Comparison of ENCODE assay signal across 8 mouse cellular contexts in the genomic region with DNA sequence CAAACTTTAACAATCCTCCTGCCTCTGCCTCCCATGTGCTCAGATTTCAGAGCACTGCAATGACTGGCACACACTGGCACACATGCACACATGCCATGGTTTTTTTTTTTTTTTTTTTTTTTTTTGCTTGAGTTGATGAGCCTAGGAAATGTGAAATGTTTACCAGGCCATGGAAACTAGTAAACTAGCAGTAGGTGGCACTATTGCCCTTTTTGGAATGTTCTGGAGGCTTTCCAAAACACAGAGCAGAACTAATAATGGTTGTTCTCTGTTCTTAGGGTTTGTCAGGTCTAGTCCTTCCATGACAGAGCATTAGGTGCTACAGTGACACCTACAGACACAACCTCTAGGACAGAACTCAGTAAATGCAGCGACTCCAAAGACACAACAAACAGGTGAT. TPM values are rescaled to one million over a fixed set of nuclear protein-coding genes. Genes with fewer than 3 reads are reported as not detected.
A peak's percentile ranks its signal among the peaks of the same experiment; 100 is the strongest.
DNase-seq lines count a peak whose midpoint lies in the region; ATAC-seq and TF ChIP-seq lines count a peak whose summit lies in the region.

No protein-coding gene starts in this region.

- 77% methylated on average over 1 of the region's 1 CpGs for WGBS in forebrain, embryonic 13.5 days
- WGBS in forebrain, embryonic 10.5 days, result 80% methylated on average over 1 of the region's 1 CpGs
- 79% methylated on average over 1 of the region's 1 CpGs for WGBS in liver, embryonic 14.5 days (ENCODE audit: insufficient replicate concordance)
- WGBS in liver, embryonic 11.5 days, result 81% methylated on average over 1 of the region's 1 CpGs
- WGBS in intestine, embryonic 15.5 days, result 70% methylated on average over 1 of the region's 1 CpGs

- peaks cover 58% of the 10 kb centered on the region for H3K36me3 ChIP-seq in forebrain, embryonic 13.5 days (ENCODE audit: poor library complexity, severe bottlenecking)
- H3K36me3 ChIP-seq in forebrain, embryonic 10.5 days (replicated peaks), result peaks cover 78% of the 10 kb centered on the region
- peaks cover 59% of the 10 kb centered on the region for H3K36me3 ChIP-seq in liver, embryonic 14.5 days (replicated peaks; ENCODE audit: control insufficient read depth, insufficient read depth, low read depth)
- peaks cover 31% of the 10 kb centered on the region for H3K36me3 ChIP-seq in liver, embryonic 11.5 days (ENCODE audit: control insufficient read depth, insufficient read depth, low read length)
- peaks cover 26% of the 10 kb centered on the region for H3K36me3 ChIP-seq in intestine, embryonic 15.5 days

- DNase-seq in forebrain, embryonic 10.5 days (ENCODE audit: extremely low spot score, low spot score), result no peak
- peak in 2 of 3 experiments; percentile 6 to 10 for DNase-seq in liver, embryonic 14.5 days (ENCODE audit: low read depth in 3 of 3, low spot score in 3 of 3)
- DNase-seq in liver, embryonic 11.5 days (ENCODE audit: low spot score), result no peak
- DNase-seq in adrenal gland, postnatal 36 days, result peak; percentile 25 to 36
- DNase-seq in kidney, postnatal 10 days, result peak; percentile 30
- DNase-seq in natural killer cell, adult 2 months (ENCODE audit: low spot score in 2 of 2), result no peak

- H3K27me3 ChIP-seq in forebrain, embryonic 13.5 days, result no peaks in the 10 kb centered on the region
- H3K27me3 ChIP-seq in forebrain, embryonic 10.5 days (ENCODE audit: poor library complexity, severe bottlenecking), result no peaks in the 10 kb centered on the region
- no peaks in the 10 kb centered on the region for H3K27me3 ChIP-seq in liver, embryonic 14.5 days (ENCODE audit: control insufficient read depth, insufficient read depth, low read length)
- H3K27me3 ChIP-seq in liver, embryonic 11.5 days (replicated peaks; ENCODE audit: control insufficient read depth, insufficient read depth, low read length), result no peaks in the 10 kb centered on the region
- no peaks in the 10 kb centered on the region for H3K27me3 ChIP-seq in intestine, embryonic 15.5 days (replicated peaks)

- TF ChIP-seq CTCF in liver, embryonic 14.5 days (IDR thresholded peaks at IDR 0.05; ENCODE audit: low read depth), result no peak; the same call in 1 of the 2 replicates

- H3K9me3 ChIP-seq in forebrain, embryonic 13.5 days (replicated peaks), result no peaks in the 10 kb centered on the region
- H3K9me3 ChIP-seq in forebrain, embryonic 10.5 days, result no peaks in the 10 kb centered on the region
- H3K9me3 ChIP-seq in liver, embryonic 14.5 days (ENCODE audit: control insufficient read depth, low read length), result no peaks in the 10 kb centered on the region
- H3K9me3 ChIP-seq in liver, embryonic 11.5 days (ENCODE audit: control insufficient read depth, low read length), result no peaks in the 10 kb centered on the region
- H3K9me3 ChIP-seq in intestine, embryonic 15.5 days, result no peaks in the 10 kb centered on the region

- no peak for TF ChIP-seq EP300 in liver, embryonic 14.5 days (IDR thresholded peaks at IDR 0.05; ENCODE audit: low read depth)

- ATAC-seq in forebrain, embryonic 13.5 days, result peak; percentile 50; the same call in 1 of the 2 replicates
- no peak for ATAC-seq in liver, embryonic 14.5 days (ENCODE audit: insufficient read depth)
- ATAC-seq in liver, embryonic 11.5 days (replicated peaks; ENCODE audit: low FRiP score), result no peak
- no peak for ATAC-seq in intestine, embryonic 15.5 days

- no peak overlapping the region for H3K4me3 ChIP-seq in forebrain, embryonic 13.5 days
- H3K4me3 ChIP-seq in forebrain, embryonic 10.5 days, result no peak overlapping the region
- no peak overlapping the region for H3K4me3 ChIP-seq in liver, embryonic 14.5 days (ENCODE audit: insufficient read depth in 1 of 2, low read depth in 2 of 2, low read length in 2 of 2)
- H3K4me3 ChIP-seq in liver, embryonic 11.5 days (ENCODE audit: low read depth, low read length), result no peak overlapping the region
- no peak overlapping the region for H3K4me3 ChIP-seq in intestine, embryonic 15.5 days (replicated peaks)

- H3K27ac ChIP-seq in forebrain, embryonic 13.5 days, result no peak overlapping the region
- no peak overlapping the region for H3K27ac ChIP-seq in forebrain, embryonic 10.5 days
- no peak overlapping the region for H3K27ac ChIP-seq in liver, embryonic 14.5 days
- no peak overlapping the region for H3K27ac ChIP-seq in liver, embryonic 11.5 days (ENCODE audit: low read depth, low read length)
- no peak overlapping the region for H3K27ac ChIP-seq in intestine, embryonic 15.5 days

- H3K4me1 ChIP-seq in forebrain, embryonic 13.5 days, result no peaks in the 10 kb centered on the region
- H3K4me1 ChIP-seq in forebrain, embryonic 10.5 days, result no peaks in the 10 kb centered on the region
- H3K4me1 ChIP-seq in liver, embryonic 14.5 days (replicated peaks; ENCODE audit: control insufficient read depth in 2 of 2, insufficient read depth in 2 of 2, low read length in 1 of 2), result no peaks in the 10 kb centered on the region
- H3K4me1 ChIP-seq in liver, embryonic 11.5 days (replicated peaks; ENCODE audit: control insufficient read depth, insufficient read depth, low read length), result no peaks in the 10 kb centered on the region
- no peaks in the 10 kb centered on the region for H3K4me1 ChIP-seq in intestine, embryonic 15.5 days (replicated peaks)

- H3K4me2 ChIP-seq in forebrain, embryonic 13.5 days, result no peak overlapping the region
- no peak overlapping the region for H3K4me2 ChIP-seq in liver, embryonic 14.5 days (ENCODE audit: low read depth)
- H3K4me2 ChIP-seq in liver, embryonic 11.5 days, result no peak overlapping the region
- H3K4me2 ChIP-seq in intestine, embryonic 15.5 days (replicated peaks), result no peak overlapping the region

- no peak overlapping the region for H3K9ac ChIP-seq in forebrain, embryonic 13.5 days
- no peak overlapping the region for H3K9ac ChIP-seq in liver, embryonic 14.5 days (replicated peaks)
- no peak overlapping the region for H3K9ac ChIP-seq in liver, embryonic 11.5 days (ENCODE audit: low read depth, low read length)
- no peak overlapping the region for H3K9ac ChIP-seq in intestine, embryonic 15.5 days

RNA-seq across cellular contexts. Expression of a gene that starts 33.9 kb away (rescaled TPM):
- 31.8 and 36.4 TPM in 2 replicates for polyA plus RNA-seq in forebrain, embryonic 13.5 days (2015; fragmentation: Nextera tagmentation; extraction: Ambion mirVana)
- 38.9 and 39.8 TPM in 2 replicates for polyA plus RNA-seq in forebrain, embryonic 10.5 days (2016; fragmentation: Nextera tagmentation; extraction: Ambion mirVana)
- polyA plus RNA-seq in liver, embryonic 14.5 days (2012; rRNA removed), result 13.6 and 19.4 TPM in 2 replicates
- 26.4 and 31.2 TPM in 2 replicates for polyA plus RNA-seq in liver, embryonic 14.5 days (2014; fragmentation: Nextera tagmentation; extraction: Ambion mirVana)
- polyA plus RNA-seq in liver, embryonic 11.5 days (2014; fragmentation: Nextera tagmentation; extraction: Ambion mirVana), result 51.0 and 58.7 TPM in 2 replicates
- 100 to 1,000 TPM in 1 of 2 experiments, 10 to 100 TPM in 1; 52.9 to 113 TPM for total RNA-seq in adrenal gland, postnatal 36 days (2021)
- 42.6 and 43.9 TPM in 2 replicates for polyA plus RNA-seq in intestine, embryonic 15.5 days (2015; fragmentation: Nextera tagmentation; extraction: Ambion mirVana)

Comparison
In these comparisons a context has a peak if more than half of its experiments do, and no peak if none do; other contexts are left out.
1. DNase-seq: peak in liver, embryonic 14.5 days (2 of 3), adrenal gland, postnatal 36 days (2 of 2) and kidney, postnatal 10 days (single experiment); none in forebrain, embryonic 10.5 days (single experiment), liver, embryonic 11.5 days (single experiment) and natural killer cell, adult 2 months (0 of 2).